Mouse (Mus musculus): ENCODE measurements around the gene Phactr1. TPM values are rescaled to one million over a fixed set of nuclear protein-coding genes. Genes with fewer than 3 reads are reported as not detected.

The Phactr1 gene
- total RNA-seq, 1 experiment = 1.2 TPM

GRCm38 (mm10) chr13:43102943-43103342 is 422.5 kb downstream of the Phactr1 start:
- no peak overlapping the region for H3K9ac ChIP-seq (ENCODE audit: insufficient read depth, low read depth, low read length, poor library complexity, severe bottlenecking)
- H3K4me3 ChIP-seq (ENCODE audit: insufficient read depth in 1 of 2, low read depth in 1 of 2, low read length in 2 of 2, poor library complexity in 1 of 2, severe bottlenecking in 1 of 2) = no peak overlapping the region
- no peak for DNase-seq (ENCODE audit: low read depth, low spot score)
- in situ Hi-C loops (cut with MboI; ENCODE audit: low sequenced_read_pairs in 2 of 2, unreplicated experiment in 2 of 2) = no loop called here
- no peaks in the 10 kb centered on the region for H3K9me3 ChIP-seq (ENCODE audit: control insufficient read depth, insufficient read depth, low read depth, low read length)
- TF ChIP-seq ZNF384 (IDR thresholded peaks at IDR 0.05; ENCODE audit: low read depth, low read length) = no peak
- no peak for TF ChIP-seq ZC3H11A (IDR thresholded peaks at IDR 0.05; ENCODE audit: borderline replicate concordance, low read depth, low read length)
- no peak for TF ChIP-seq HCFC1 (IDR thresholded peaks at IDR 0.05; ENCODE audit: borderline replicate concordance, insufficient read depth, low read length)
- TF ChIP-seq MAFK (IDR thresholded peaks at IDR 0.05; ENCODE audit: insufficient read depth, low read depth, low read length) = no peak
- no peak for TF ChIP-seq CHD2 (IDR thresholded peaks at IDR 0.05; ENCODE audit: low read depth, low read length)
- H3K36me3 ChIP-seq (ENCODE audit: control insufficient read depth, insufficient read depth, low read length, poor library complexity, severe bottlenecking) = no peaks in the 10 kb centered on the region
- H3K4me1 ChIP-seq (ENCODE audit: control insufficient read depth in 2 of 2, insufficient read depth in 2 of 2, low read length in 2 of 2, poor library complexity in 1 of 2) = no peaks in the 10 kb centered on the region
- no peak overlapping the region for H3K27ac ChIP-seq (ENCODE audit: insufficient read depth, low read depth, low read length, poor library complexity, severe bottlenecking)

GRCm38 (mm10) chr13:43104496-43104895 is 424.1 kb downstream of the Phactr1 start:
- Histone ChIP-seq H3K27ac (ENCODE audit: insufficient read depth, low read depth, low read length, poor library complexity, severe bottlenecking) (no peak overlapping the region), H3K4me1 (ENCODE audit: control insufficient read depth in 2 of 2, insufficient read depth in 2 of 2, low read length in 2 of 2, poor library complexity in 1 of 2) (no peaks in the 10 kb centered on the region), H3K9ac (ENCODE audit: insufficient read depth, low read depth, low read length, poor library complexity, severe bottlenecking) (no peak overlapping the region), H3K4me3 (ENCODE audit: insufficient read depth in 1 of 2, low read depth in 1 of 2, low read length in 2 of 2, poor library complexity in 1 of 2, severe bottlenecking in 1 of 2) (no peak overlapping the region), H3K9me3 (ENCODE audit: control insufficient read depth, insufficient read depth, low read depth, low read length) (no peaks in the 10 kb centered on the region), H3K36me3 (ENCODE audit: control insufficient read depth, insufficient read depth, low read length, poor library complexity, severe bottlenecking) (no peaks in the 10 kb centered on the region)
- TF ChIP-seq HCFC1 (IDR thresholded peaks at IDR 0.05; ENCODE audit: borderline replicate concordance, insufficient read depth, low read length) (no peak), MAFK (IDR thresholded peaks at IDR 0.05; ENCODE audit: insufficient read depth, low read depth, low read length) (no peak), ZNF384 (IDR thresholded peaks at IDR 0.05; ENCODE audit: low read depth, low read length) (no peak)
- no peak for DNase-seq (ENCODE audit: low read depth, low spot score)
- in situ Hi-C loops (cut with MboI; ENCODE audit: low sequenced_read_pairs in 2 of 2, unreplicated experiment in 2 of 2) = no loop called here

DNA sequence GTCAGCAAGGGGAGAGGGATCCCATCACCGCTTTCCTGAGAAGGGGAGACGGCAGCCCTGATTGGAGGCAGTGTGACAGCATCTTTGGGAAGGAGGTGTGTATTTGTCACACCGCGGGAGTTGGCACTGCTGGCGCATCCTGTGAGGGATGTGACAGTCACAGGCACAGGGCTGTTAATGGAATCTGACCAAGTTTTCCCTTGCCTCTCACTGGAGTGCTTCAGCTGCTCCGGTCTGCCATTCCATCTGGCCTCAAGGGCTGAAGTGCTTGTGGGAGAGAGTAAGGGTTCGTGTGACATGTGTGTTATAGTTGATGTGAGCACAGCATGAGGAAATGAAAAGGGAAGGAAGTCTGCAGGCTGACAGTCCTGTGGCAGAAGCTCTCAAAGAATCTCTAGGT is 431.9 kb downstream of the Phactr1 start:
- no peak for DNase-seq (ENCODE audit: low read depth, low spot score)
- Histone ChIP-seq H3K9ac (ENCODE audit: insufficient read depth, low read depth, low read length, poor library complexity, severe bottlenecking) (no peak overlapping the region), H3K27ac (ENCODE audit: insufficient read depth, low read depth, low read length, poor library complexity, severe bottlenecking) (no peak overlapping the region), H3K4me3 (ENCODE audit: insufficient read depth in 1 of 2, low read depth in 1 of 2, low read length in 2 of 2, poor library complexity in 1 of 2, severe bottlenecking in 1 of 2) (no peak overlapping the region), H3K4me1 (ENCODE audit: control insufficient read depth in 2 of 2, insufficient read depth in 2 of 2, low read length in 2 of 2, poor library complexity in 1 of 2) (no peaks in the 10 kb centered on the region), H3K9me3 (ENCODE audit: control insufficient read depth, insufficient read depth, low read depth, low read length) (no peaks in the 10 kb centered on the region), H3K36me3 (ENCODE audit: control insufficient read depth, insufficient read depth, low read length, poor library complexity, severe bottlenecking) (no peaks in the 10 kb centered on the region)
- in situ Hi-C loops (cut with MboI; ENCODE audit: low sequenced_read_pairs in 2 of 2, unreplicated experiment in 2 of 2) = no loop called here
- no peak for TF ChIP-seq MAFK (IDR thresholded peaks at IDR 0.05; ENCODE audit: insufficient read depth, low read depth, low read length)
- no peak for TF ChIP-seq CHD2 (IDR thresholded peaks at IDR 0.05; ENCODE audit: low read depth, low read length)
- no peak for TF ChIP-seq ZNF384 (IDR thresholded peaks at IDR 0.05; ENCODE audit: low read depth, low read length)
- TF ChIP-seq ZC3H11A (IDR thresholded peaks at IDR 0.05; ENCODE audit: borderline replicate concordance, low read depth, low read length) = no peak
- TF ChIP-seq HCFC1 (IDR thresholded peaks at IDR 0.05; ENCODE audit: borderline replicate concordance, insufficient read depth, low read length) = no peak

DNA sequence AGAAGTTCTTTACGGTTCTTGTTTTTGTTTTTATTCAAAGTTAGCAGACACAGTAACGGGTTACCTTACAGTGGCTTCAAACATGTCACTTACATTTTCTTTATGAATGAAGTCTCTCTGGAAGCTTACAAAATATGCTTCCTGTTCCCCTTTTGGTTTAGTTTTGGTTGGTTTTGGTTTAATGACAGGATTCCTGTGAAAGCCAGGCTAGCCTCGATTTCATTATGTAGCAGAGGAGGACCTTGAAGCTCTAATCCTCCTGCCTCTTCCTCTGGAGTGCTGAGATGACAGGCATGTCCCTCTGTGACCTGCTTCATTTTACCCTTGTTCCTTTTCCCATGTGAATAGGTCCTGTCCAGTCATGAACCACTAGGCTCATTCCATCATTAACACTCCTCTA is 432.3 kb downstream of the Phactr1 start:
- Histone ChIP-seq H3K4me1 (ENCODE audit: control insufficient read depth in 2 of 2, insufficient read depth in 2 of 2, low read length in 2 of 2, poor library complexity in 1 of 2) (no peaks in the 10 kb centered on the region), H3K4me3 (ENCODE audit: insufficient read depth in 1 of 2, low read depth in 1 of 2, low read length in 2 of 2, poor library complexity in 1 of 2, severe bottlenecking in 1 of 2) (no peak overlapping the region)
- DNase-seq (ENCODE audit: low read depth, low spot score) = no peak

GRCm38 (mm10) chr13:43113141-43113540 is 432.7 kb downstream of the Phactr1 start:
- no peak for TF ChIP-seq ZNF384 (IDR thresholded peaks at IDR 0.05; ENCODE audit: low read depth, low read length)
- TF ChIP-seq CHD2 (IDR thresholded peaks at IDR 0.05; ENCODE audit: low read depth, low read length) = no peak
- no peak for TF ChIP-seq ZC3H11A (IDR thresholded peaks at IDR 0.05; ENCODE audit: borderline replicate concordance, low read depth, low read length)
- TF ChIP-seq HCFC1 (IDR thresholded peaks at IDR 0.05; ENCODE audit: borderline replicate concordance, insufficient read depth, low read length) = no peak
- TF ChIP-seq MAFK (IDR thresholded peaks at IDR 0.05; ENCODE audit: insufficient read depth, low read depth, low read length) = no peak
- H3K4me3 ChIP-seq (ENCODE audit: insufficient read depth in 1 of 2, low read depth in 1 of 2, low read length in 2 of 2, poor library complexity in 1 of 2, severe bottlenecking in 1 of 2) = no peak overlapping the region
- H3K9ac ChIP-seq (ENCODE audit: insufficient read depth, low read depth, low read length, poor library complexity, severe bottlenecking) = no peak overlapping the region
- H3K27ac ChIP-seq (ENCODE audit: insufficient read depth, low read depth, low read length, poor library complexity, severe bottlenecking) = no peak overlapping the region
- no peak for DNase-seq (ENCODE audit: low read depth, low spot score)
- in situ Hi-C loops (cut with MboI; ENCODE audit: low sequenced_read_pairs in 2 of 2, unreplicated experiment in 2 of 2) = no loop called here
- no peaks in the 10 kb centered on the region for H3K4me1 ChIP-seq (ENCODE audit: control insufficient read depth in 2 of 2, insufficient read depth in 2 of 2, low read length in 2 of 2, poor library complexity in 1 of 2)
- no peaks in the 10 kb centered on the region for H3K36me3 ChIP-seq (ENCODE audit: control insufficient read depth, insufficient read depth, low read length, poor library complexity, severe bottlenecking)
- no peaks in the 10 kb centered on the region for H3K9me3 ChIP-seq (ENCODE audit: control insufficient read depth, insufficient read depth, low read depth, low read length)

More for the DNA sequence above, 432.3 kb downstream of the Phactr1 start:
- in situ Hi-C loops (cut with MboI; ENCODE audit: low sequenced_read_pairs in 2 of 2, unreplicated experiment in 2 of 2) = no loop called here
- Histone ChIP-seq H3K36me3 (ENCODE audit: control insufficient read depth, insufficient read depth, low read length, poor library complexity, severe bottlenecking) (no peaks in the 10 kb centered on the region), H3K9me3 (ENCODE audit: control insufficient read depth, insufficient read depth, low read depth, low read length) (no peaks in the 10 kb centered on the region), H3K9ac (ENCODE audit: insufficient read depth, low read depth, low read length, poor library complexity, severe bottlenecking) (no peak overlapping the region), H3K27ac (ENCODE audit: insufficient read depth, low read depth, low read length, poor library complexity, severe bottlenecking) (no peak overlapping the region)
- no peak for TF ChIP-seq ZC3H11A (IDR thresholded peaks at IDR 0.05; ENCODE audit: borderline replicate concordance, low read depth, low read length)
- no peak for TF ChIP-seq MAFK (IDR thresholded peaks at IDR 0.05; ENCODE audit: insufficient read depth, low read depth, low read length)
- TF ChIP-seq HCFC1 (IDR thresholded peaks at IDR 0.05; ENCODE audit: borderline replicate concordance, insufficient read depth, low read length) = no peak
- TF ChIP-seq ZNF384 (IDR thresholded peaks at IDR 0.05; ENCODE audit: low read depth, low read length) = no peak
- TF ChIP-seq CHD2 (IDR thresholded peaks at IDR 0.05; ENCODE audit: low read depth, low read length) = no peak
